Mouse (Mus musculus) spleen, embryonic (tissue): ENCODE data around the gene Lancl2.

Source experiments
- CTCF ChIA-PET: fragments of 350-600 bp; sonication (Branson Sonifier 250); formaldehyde crosslinking; loops from one replicate; lab custom pipeline; 2022; lab: Charles Lee

Gene Lancl2

GRCm38 (mm10) chr6:57702376-57702742 lies at the start of gene Lancl2:
Gene Lancl2, plus strand, starts transcription at chr6:57702540.
- CTCF ChIA-PET: no interaction called here

DNA sequence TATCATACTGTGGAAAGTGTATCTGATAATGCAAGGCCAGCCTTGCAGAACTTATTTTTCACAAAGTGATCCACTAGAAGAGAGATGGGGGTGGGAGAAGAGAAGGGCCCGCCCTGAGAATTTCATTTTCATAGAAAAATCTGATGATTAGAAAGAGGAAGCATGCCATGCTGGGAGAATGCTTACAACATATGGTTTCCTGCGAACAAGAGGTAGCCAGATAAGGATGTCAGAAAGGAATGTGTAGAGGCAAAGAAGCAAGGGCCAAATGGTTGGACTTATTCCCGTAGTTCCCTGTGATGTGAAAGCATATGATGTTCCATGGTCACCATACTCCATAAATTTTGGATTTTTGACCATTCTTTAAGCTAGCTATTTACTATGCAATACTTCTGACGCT lies 41.0 kb upstream of the Lancl2 start:
- CTCF ChIA-PET: no interaction called here

- CTCF ChIA-PET: no interaction called here
Observed at GRCm38 (mm10) chr6:57684156-57684555, 18.2 kb upstream of the Lancl2 start.

DNA sequence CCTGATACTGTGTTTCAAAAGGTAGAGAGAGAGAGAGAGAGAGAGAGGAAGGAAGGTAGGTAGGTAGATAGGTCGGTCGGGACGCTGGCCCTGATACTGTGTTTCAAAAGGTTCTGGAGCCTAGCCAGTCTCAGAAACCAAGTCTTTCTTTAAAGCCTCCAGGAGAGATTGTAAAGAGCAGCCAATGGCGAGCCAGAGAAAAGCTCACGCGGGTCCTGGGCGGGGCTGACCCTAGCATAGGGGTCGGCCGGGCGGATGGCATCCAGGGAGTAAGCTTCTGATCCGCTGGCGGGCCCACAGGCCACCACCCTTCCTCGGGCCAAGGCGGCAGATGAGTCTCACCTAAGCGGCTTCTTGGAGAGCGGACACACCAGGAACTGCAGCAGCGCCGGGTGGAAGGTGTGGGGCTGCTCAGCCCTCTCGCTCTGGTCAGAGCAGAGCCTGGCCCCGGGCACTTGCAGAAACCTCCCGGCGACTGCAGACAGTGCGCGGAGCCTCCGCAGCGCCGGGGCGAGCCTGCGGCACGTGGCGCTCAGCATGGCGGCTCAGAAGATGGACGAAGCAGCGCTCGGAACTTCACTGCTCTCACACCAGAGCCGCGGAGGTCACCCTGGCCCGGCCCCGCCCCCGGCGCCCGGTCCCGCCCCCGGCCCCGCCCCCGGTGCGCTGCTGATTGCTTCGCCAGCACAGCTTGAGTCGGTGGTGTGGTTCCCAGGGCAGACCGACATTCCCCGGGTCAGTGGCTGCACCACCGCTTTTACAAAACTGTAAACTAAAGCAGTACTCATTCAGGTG lies 10.7 kb upstream of the Lancl2 start, which contains the start of gene Pyurf:
Gene Pyurf, minus strand, starts transcription at position 612 of the 795 bp plus-strand sequence.
- CTCF ChIA-PET: no interaction called here

- CTCF ChIA-PET: no interaction called here
Observed at GRCm38 (mm10) chr6:57693116-57693515, 9.2 kb upstream of the Lancl2 start.

- CTCF ChIA-PET: no interaction called here
Observed at GRCm38 (mm10) chr6:57701686-57702085, 654 bp upstream of the Lancl2 start.

- CTCF ChIA-PET: no interaction called here
Observed at GRCm38 (mm10) chr6:57702743-57703499, 581 bp downstream of the Lancl2 start.

DNA sequence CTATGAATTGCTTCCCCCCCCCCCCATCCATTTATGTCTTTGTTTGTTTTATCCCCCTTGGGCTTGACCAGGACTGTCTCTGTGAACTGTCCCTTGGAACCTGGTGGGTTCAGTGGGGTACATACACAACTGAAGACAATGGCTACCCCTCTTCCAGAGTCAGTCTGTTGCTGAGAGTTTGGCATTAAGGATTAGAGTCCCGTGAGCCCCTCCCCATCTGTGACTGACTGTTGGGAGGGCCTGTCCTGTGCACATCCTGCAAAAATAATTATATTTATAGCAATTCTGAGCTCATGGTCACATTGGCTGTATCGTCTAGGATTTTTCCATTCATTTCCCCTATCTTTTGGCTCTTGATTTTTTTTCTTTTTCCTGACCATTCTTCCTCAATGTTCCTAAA lies 1.4 kb downstream of the Lancl2 start:
- CTCF ChIA-PET: no interaction called here

DNA sequence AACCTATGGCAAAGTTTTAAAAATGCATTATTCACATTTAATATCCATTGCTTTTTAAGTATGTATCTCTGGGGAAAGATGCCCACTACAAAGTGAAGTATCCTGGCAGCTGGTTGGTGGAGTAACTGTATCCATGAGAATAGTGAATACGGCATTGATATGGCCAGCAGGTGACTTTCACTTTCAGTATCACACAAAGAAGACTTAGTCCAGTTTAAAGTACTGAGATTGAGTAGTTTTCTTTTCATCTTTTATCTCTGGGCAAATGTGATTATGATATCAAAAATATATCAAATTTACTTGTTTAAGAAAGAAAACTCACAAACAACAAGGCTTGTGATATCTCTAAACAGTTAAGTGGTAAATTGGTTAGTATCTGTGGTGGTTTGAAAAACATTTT lies 4.4 kb downstream of the Lancl2 start:
- CTCF ChIA-PET: no interaction called here

- CTCF ChIA-PET: no interaction called here
Observed at GRCm38 (mm10) chr6:57711726-57712125, 9.4 kb downstream of the Lancl2 start.

DNA sequence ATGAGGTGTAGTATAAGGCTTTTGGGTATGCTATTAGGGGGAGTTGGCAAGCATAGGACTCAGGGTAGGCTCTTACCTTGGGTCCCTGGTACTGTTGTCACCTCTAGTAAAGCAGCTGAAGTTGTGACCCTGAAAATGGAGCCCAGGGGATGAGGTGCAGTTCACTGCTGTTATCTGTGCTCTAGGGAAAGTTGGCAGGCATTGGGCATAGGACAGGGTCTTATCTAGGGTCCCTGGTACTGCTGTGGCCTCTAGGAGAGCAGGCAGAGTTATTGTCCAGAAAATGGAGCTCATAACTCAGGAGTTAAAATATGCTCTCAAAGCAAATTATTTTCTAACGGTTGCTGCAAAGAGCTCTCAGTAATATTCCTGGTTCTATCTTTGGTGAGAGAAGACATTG lies 19.0 kb downstream of the Lancl2 start:
- CTCF ChIA-PET: no interaction called here

- CTCF ChIA-PET: interaction anchor here (0.6 to 1.0 kb wide), 2 partner anchors 118 to 1133 kb away, joined by 4 to 5 read pairs; no protein-coding TSS in a partner anchor
Observed at GRCm38 (mm10) chr6:57742749-57743148, 40.4 kb downstream of the Lancl2 start.

DNA sequence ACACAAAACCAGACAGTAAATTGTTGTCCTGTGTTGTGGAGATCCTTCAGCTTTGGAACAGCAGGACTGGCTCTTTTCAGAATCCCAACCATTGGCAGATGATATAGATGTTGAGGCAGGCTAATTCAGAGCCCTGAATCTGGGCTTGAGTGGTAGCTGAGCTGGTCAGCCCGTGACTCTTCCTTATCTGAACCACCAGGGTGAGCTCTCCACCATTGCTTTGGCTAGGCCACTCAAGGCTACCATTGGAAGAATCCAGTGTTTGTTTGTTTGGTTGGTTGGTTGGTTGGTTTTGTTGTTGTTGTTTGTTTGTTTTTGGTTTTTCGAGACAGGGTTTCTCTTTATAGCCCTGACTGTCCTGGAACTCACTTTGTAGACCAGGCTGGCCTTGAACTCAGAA lies 41.0 kb downstream of the Lancl2 start:
- CTCF ChIA-PET: interaction anchor here (1.0 kb wide), 1 partner anchor 118 kb away, joined by 5 read pairs; no protein-coding TSS in a partner anchor

DNA sequence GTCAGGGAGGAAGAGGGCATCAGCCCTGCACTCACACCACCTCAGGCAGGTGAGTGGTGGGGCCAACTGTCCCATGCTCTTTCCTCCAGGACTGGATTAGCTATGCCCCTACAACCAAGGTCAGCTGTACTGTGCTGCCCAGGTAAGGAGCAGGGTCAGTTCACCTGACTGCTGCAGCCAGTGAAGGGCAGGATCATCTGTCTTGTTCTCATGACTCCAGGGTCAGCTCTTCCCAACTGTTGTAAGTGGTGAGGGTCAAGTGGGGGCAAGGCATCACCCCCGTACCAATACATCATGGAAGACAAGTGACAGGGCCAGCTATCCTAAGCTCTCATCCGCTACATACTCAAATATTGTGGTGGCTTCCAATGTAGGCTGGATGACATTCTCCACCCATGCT lies 41.8 kb downstream of the Lancl2 start:
- CTCF ChIA-PET: no interaction called here

DNA sequence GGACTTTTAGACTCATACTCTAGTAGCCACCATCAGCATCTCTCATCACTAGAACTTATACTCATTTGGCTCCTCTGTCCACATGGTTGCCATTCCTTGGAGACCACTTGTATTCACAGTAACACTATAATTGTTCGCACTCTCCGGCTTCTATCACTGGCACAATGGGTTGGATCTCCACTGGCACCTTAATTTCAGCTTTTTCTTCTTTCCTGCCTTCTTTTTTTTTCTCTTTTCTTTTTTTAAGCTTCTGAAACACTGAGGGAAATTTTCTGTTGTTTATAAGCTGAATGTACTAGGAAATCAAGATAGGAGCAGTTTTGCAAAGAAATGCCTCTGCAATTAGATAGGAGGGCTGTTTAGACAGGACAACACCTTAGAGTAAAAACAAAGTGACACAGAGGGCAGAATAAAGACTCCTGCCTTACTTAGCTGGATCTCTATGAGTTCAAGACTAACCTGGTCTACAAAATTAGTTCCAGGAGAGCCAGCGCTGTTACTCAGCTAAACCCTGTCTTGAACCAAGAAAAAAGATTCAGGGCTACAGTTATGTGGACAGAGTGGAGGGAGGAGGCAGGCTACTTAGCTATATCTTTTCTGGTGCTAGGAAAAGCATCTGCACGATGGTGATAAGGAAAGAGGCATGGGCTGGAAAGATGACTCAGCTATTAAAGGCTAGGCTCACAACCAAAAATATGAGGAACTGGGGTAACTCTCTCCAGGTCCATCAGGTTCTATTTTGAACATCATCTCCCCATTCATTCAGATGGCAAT lies 42.8 kb downstream of the Lancl2 start:
- CTCF ChIA-PET: no interaction called here

DNA sequence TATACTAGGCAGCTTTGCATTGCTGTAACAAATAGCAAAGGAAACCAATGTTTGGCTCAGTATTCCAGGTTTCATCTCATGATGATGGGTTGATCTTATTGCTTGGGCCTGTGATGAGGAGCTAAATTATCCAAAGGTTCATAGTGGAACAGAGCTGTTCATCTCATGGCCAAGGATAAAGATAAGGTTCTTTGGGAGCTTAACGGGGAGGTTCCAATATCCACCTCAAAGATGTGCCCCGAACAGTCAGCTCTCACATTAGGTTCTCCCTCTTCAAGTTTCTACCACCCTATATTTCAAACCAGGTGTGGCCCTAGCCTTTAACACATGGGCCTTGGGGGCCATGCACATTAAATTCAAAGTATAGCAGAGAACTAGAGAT lies 43.4 kb downstream of the Lancl2 start:
- CTCF ChIA-PET: no interaction called here

- CTCF ChIA-PET: no interaction called here
Observed at GRCm38 (mm10) chr6:57753962-57754759, 51.8 kb downstream of the Lancl2 start.

GRCm38 (mm10) chr6:57763054-57763453 lies 60.7 kb downstream of the Lancl2 start:
- CTCF ChIA-PET: no interaction called here

DNA sequence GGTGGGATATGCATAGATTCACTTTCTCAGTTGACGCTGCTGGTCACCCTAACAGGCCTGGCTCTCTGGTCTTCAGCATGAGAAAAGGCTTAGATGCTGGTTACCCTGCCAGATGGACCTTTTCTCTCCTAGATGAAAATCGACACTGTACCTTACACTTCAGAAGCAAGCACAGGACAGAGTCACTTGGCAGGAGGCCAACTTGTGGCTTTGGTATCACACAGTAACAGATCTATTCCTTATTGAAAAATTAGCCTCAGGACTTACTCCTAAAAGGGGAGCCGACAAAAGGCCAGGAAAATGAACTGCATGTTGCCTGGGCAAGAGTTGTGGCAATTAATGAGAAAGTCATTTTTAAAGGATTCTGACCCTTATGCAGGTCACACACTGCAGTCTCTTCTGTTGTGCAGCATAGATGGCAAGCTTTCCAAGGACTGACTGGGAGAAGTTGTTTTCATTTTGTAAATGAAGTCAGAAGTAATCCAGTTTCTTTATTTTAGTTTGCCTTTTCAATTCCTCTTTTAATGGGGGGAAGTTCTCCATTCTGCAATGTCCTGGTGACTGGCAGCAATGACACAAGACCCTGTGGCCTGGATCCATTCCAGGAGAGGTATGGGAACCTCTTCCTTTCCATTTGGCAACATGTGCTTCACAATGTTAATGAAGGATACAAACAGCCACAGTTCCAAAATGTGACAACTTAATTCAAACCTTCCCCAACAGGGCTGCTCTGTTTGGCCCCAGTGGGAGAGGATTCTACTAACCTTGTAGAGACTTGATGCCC lies 62.9 kb downstream of the Lancl2 start:
- CTCF ChIA-PET: no interaction called here

DNA sequence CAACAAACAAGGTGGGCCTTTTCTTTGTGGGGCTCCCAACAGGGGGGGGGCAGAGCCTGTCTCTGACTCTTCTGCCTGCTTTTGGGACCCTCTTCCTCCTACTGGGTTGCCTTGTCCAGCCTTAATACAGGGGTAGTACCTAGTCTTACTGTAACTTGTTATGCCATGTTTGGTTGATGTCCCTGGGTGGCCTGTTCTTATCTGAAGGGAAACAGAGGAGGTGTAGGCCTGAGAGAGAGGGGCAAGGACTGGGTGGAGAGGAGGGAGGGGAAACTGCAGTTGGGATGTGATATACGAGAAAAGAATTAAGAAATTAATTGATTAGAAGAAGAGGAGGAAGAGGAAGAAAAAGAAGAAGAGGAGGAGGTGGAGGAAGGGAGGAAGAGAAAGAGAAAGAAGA lies 63.9 kb downstream of the Lancl2 start:
- CTCF ChIA-PET: no interaction called here
